Comparison of ENCODE assay signal across 14 mouse cellular contexts in genomic region chr9:42405736-42406135, GRCm38 (mm10). TPM values are rescaled to one million over a fixed set of nuclear protein-coding genes. Genes with fewer than 3 reads are reported as not detected.
"Had no signal": no experiment of that assay in that cellular context is flagged by ENCODE, and none has a peak within 500 bp of the region (broad histone marks: within the 10 kb centered on the region; RNA-seq: fewer than 3 reads in every experiment).

No protein-coding gene starts in this region.

- H3K27ac ChIP-seq: kidney, embryonic 15.5 days; limb, embryonic 15.5 days; liver, embryonic 12.5 days; macrophage; midbrain, embryonic 15.5 days; neural tube, embryonic 13.5 days; stomach, embryonic 15.5 days had no signal

- H3K4me3 ChIP-seq: kidney, embryonic 15.5 days; limb, embryonic 15.5 days; liver, embryonic 12.5 days; megakaryocyte, embryonic 14.5 days; midbrain, embryonic 15.5 days; neural tube, embryonic 13.5 days; stomach, embryonic 15.5 days had no signal

- DNase-seq: kidney, adult 2 months; kidney, postnatal 25 days; lung, embryonic 14.5 days; lung, postnatal 14 days; thymus, postnatal 36 days had no signal

RNA-seq across cellular contexts. Expression of gene Tecta, which starts 6.0 kb away (rescaled TPM):
- total RNA-seq: monocyte, adult 5-6 weeks had no signal
